Mouse (Mus musculus) heart, embryonic 12.5 days (tissue): ENCODE measurements around the gene Fhl3. TPM values are rescaled to one million over a fixed set of nuclear protein-coding genes. Genes with fewer than 3 reads are reported as not detected.

Experiments used
- ATAC-seq: fragments of 200-750 bp; cut with Nextera tagmentation; 2 replicates; pipeline ENCODE4 v1.8.0; 2017; ENCODE audit warnings: moderate TSS enrichment, moderate library complexity; ENCODE audit not compliant: insufficient number of reproducible peaks, low FRiP score
- H3K27ac ChIP-seq: fragments of 300-500 bp; sonication (generic); 2 replicates; pipeline ENCODE4 v1.5.1; 2016; ENCODE audit warnings: mild to moderate bottlenecking, moderate library complexity; ENCODE audit not compliant: poor library complexity, severe bottlenecking
- H3K27me3 ChIP-seq: fragments of 300-500 bp; sonication (generic); replicated peaks from 2 replicates; pipeline ENCODE4 v1.6.1; 2016; ENCODE audit warnings: mild to moderate bottlenecking, moderate library complexity
- H3K36me3 ChIP-seq: fragments of 300-500 bp; sonication (generic); 2 replicates; pipeline ENCODE4 v1.6.1; 2016; ENCODE audit warnings: mild to moderate bottlenecking, moderate library complexity
- H3K4me1 ChIP-seq: fragments of 300-500 bp; sonication (generic); replicated peaks from 2 replicates; pipeline ENCODE4 v1.6.1; 2016; ENCODE audit warnings: mild to moderate bottlenecking
- H3K4me2 ChIP-seq: fragments of 300-500 bp; sonication (generic); 2 replicates; pipeline ENCODE4 v1.6.1; 2016; ENCODE audit warnings: mild to moderate bottlenecking, moderate library complexity
- H3K4me3 ChIP-seq: fragments of 300-500 bp; sonication (generic); 2 replicates; pipeline ENCODE4 v1.5.1; 2016; ENCODE audit warnings: mild to moderate bottlenecking
- H3K9ac ChIP-seq: fragments of 300-500 bp; sonication (generic); 2 replicates; pipeline ENCODE4 v1.6.1; 2016; ENCODE audit warnings: mild to moderate bottlenecking, moderate library complexity
- H3K9me3 ChIP-seq: fragments of 300-500 bp; sonication (generic); replicated peaks from 2 replicates; pipeline ENCODE4 v1.6.1; 2016; ENCODE audit warnings: mild to moderate bottlenecking, moderate library complexity
- WGBS: fragments of 180-500 bp; shearing (Covaris S2); methylation state at CpG from one replicate; pipeline ENCODE4 v1.1.7; 2016; 5-methylcytosine and 5-hydroxymethylcytosine counted together
- microRNA counts: library from miRNA; unstranded; fragments of <30 nt; microRNA quantifications from one replicate; lab custom pipeline; 2017
- microRNA-seq: library from miRNA; unstranded; fragments of <30 nt; microRNA quantifications from one replicate; pipeline ENCODE4, GENCODE M21; 2017
- polyA plus RNA-seq: library from polyadenylated mRNA; unstranded; fragments of >200 nt; fragmentation: Nextera tagmentation; extraction: Ambion mirVana; gene quantifications from 2 replicates; pipeline ENCODE4 v1.2.1, GENCODE M21; 2016

Fhl3 gene
- polyA plus RNA-seq, 1 experiment from 2014 or later = 6.2 TPM

GRCm38 (mm10) chr4:124741376-124742343, 41.2 kb downstream of the Fhl3 start, which contains the start of gene Inpp5b:
Inpp5b (plus strand) TSS chr4:124741850.
- WGBS = 15% methylated on average over 25 of the region's 25 CpGs
- Histone ChIP-seq H3K4me3 (peak within 1 kb of the TSS; percentile 71), H3K9ac (peak within 1 kb of the TSS; percentile 76), H3K4me1 (peaks cover 11% of the 10 kb centered on the region; the same call in 1 of the 2 replicates), H3K9me3 (no peaks in the 10 kb centered on the region), H3K36me3 (0 out of 2 replicates have a peak, but pooled peaks cover 6% of the 10 kb centered on the region), H3K4me2 (peak within 1 kb of the TSS; percentile 82), H3K27ac (peak within 1 kb of the TSS; percentile 62), H3K27me3 (no peaks in the 10 kb centered on the region)
- ATAC-seq = peak; percentile 83

GRCm38 (mm10) chr4:124742839-124743238, 42.3 kb downstream of the Fhl3 start:
- no peak overlapping the region for H3K27ac ChIP-seq
- H3K4me1 ChIP-seq = peaks cover 11% of the 10 kb centered on the region; the same call in 1 of the 2 replicates
- H3K27me3 ChIP-seq = no peaks in the 10 kb centered on the region
- no peak for ATAC-seq
- 0 out of 2 replicates have a peak, but pooled peaks cover 6% of the 10 kb centered on the region for H3K36me3 ChIP-seq
- no peaks in the 10 kb centered on the region for H3K9me3 ChIP-seq
- no peak overlapping the region for H3K4me2 ChIP-seq
- WGBS = 73% methylated on average over 11 of the region's 11 CpGs
- H3K4me3 ChIP-seq = no peak overlapping the region
- H3K9ac ChIP-seq = no peak overlapping the region

GRCm38 (mm10) chr4:124746577-124746976, 46.1 kb downstream of the Fhl3 start:
- Histone ChIP-seq H3K4me1 (peaks cover 9% of the 10 kb centered on the region; the same call in 1 of the 2 replicates), H3K4me3 (no peak overlapping the region), H3K4me2 (no peak overlapping the region), H3K27ac (no peak overlapping the region), H3K27me3 (0 out of 2 replicates have a peak, but pooled peaks cover 3% of the 10 kb centered on the region), H3K9ac (no peak overlapping the region), H3K36me3 (0 out of 2 replicates have a peak, but pooled peaks cover 6% of the 10 kb centered on the region), H3K9me3 (no peaks in the 10 kb centered on the region)
- WGBS = 77% methylated on average over 7 of the region's 7 CpGs
- ATAC-seq = no peak

- Histone ChIP-seq H3K4me1 (peaks cover 14% of the 10 kb centered on the region), H3K9me3 (no peaks in the 10 kb centered on the region), H3K9ac (no peak overlapping the region), H3K4me2 (no peak overlapping the region), H3K27me3 (0 out of 2 replicates have a peak, but pooled peaks cover 3% of the 10 kb centered on the region), H3K27ac (no peak overlapping the region), H3K36me3 (0 out of 2 replicates have a peak, but pooled peaks cover 6% of the 10 kb centered on the region), H3K4me3 (no peak overlapping the region)
- 42% methylated on average over 4 of the region's 4 CpGs for WGBS
- ATAC-seq = no peak
Measured at GRCm38 (mm10) chr4:124747851-124748250, 47.4 kb downstream of the Fhl3 start.

GRCm38 (mm10) chr4:124751300-124752250, 51.1 kb downstream of the Fhl3 start:
- Histone ChIP-seq H3K4me1 (peaks cover 45% of the 10 kb centered on the region), H3K27me3 (0 out of 2 replicates have a peak, but pooled peaks cover 3% of the 10 kb centered on the region), H3K9ac (peak overlapping the region; percentile 87), H3K4me3 (peak overlapping the region; percentile 84), H3K4me2 (peak overlapping the region; percentile 98), H3K27ac (peak overlapping the region; percentile 9; the same call in 1 of the 2 replicates), H3K36me3 (no peaks in the 10 kb centered on the region), H3K9me3 (no peaks in the 10 kb centered on the region)
- peak; percentile 100 for ATAC-seq
- under 1% methylated on average over 73 of the region's 75 CpGs for WGBS

GRCm38 (mm10) chr4:124752281-124753199, 52.0 kb downstream of the Fhl3 start:
- H3K9me3 ChIP-seq = no peaks in the 10 kb centered on the region
- peak overlapping the region; percentile 84 for H3K4me3 ChIP-seq
- peak overlapping the region; percentile 98 for H3K4me2 ChIP-seq
- H3K4me1 ChIP-seq = peaks cover 45% of the 10 kb centered on the region
- ATAC-seq = no peak
- H3K36me3 ChIP-seq = no peaks in the 10 kb centered on the region
- H3K27me3 ChIP-seq = 0 out of 2 replicates have a peak, but pooled peaks cover 3% of the 10 kb centered on the region
- H3K9ac ChIP-seq = peak overlapping the region; percentile 87
- 8% methylated on average over 14 of the region's 15 CpGs for WGBS
- no peak overlapping the region for H3K27ac ChIP-seq

GRCm38 (mm10) chr4:124755526-124755925, 55.0 kb downstream of the Fhl3 start:
- H3K27ac ChIP-seq = peak overlapping the region; percentile 17; the same call in 1 of the 2 replicates
- no peak overlapping the region for H3K4me3 ChIP-seq
- no peak overlapping the region for H3K4me2 ChIP-seq
- no peak overlapping the region for H3K9ac ChIP-seq
- ATAC-seq = no peak
- no peaks in the 10 kb centered on the region for H3K9me3 ChIP-seq
- H3K27me3 ChIP-seq = no peaks in the 10 kb centered on the region
- WGBS = 66% methylated on average over 7 of the region's 7 CpGs
- H3K4me1 ChIP-seq = peaks cover 52% of the 10 kb centered on the region
- peaks cover 5% of the 10 kb centered on the region; the same call in 1 of the 2 replicates for H3K36me3 ChIP-seq

MicroRNA genes within 50 kb of the gene (microRNA counts, 519-probe panel; counts per million panel counts)
- microRNA mmu-miR-697 (lab: Ali Mortazavi, UCI) (not detected), microRNA mmu-miR-698 (lab: Ali Mortazavi, UCI) (not detected)

Small RNA genes lying within 50 kb of the gene (microRNA-seq; reads per million reads assigned to microRNA genes)
- gene Gm24721 (not detected), gene Mir697 (not detected), gene Mir698 (not detected)

Other genes with a start within 250 kb of the Fhl3 start
- not detected in 2 replicates for gene 3100002H09Rik, start 89.9 kb upstream of the Fhl3 start, polyA plus RNA-seq
- 0.23 and 0.36 TPM in 2 replicates for gene Pou3f1, start 43.9 kb upstream of the Fhl3 start, polyA plus RNA-seq
- gene Utp11, start 7.1 kb upstream of the Fhl3 start, polyA plus RNA-seq = 58.4 and 61.5 TPM in 2 replicates
- 100.0 and 100 TPM in 2 replicates for gene Sf3a3, start 14.1 kb downstream of the Fhl3 start, polyA plus RNA-seq
- 17.3 and 20.2 TPM in 2 replicates for gene Inpp5b, start 41.1 kb downstream of the Fhl3 start, polyA plus RNA-seq
- gene Mtf1, start 101.4 kb downstream of the Fhl3 start, polyA plus RNA-seq = 9.8 and 11.6 TPM in 2 replicates
- gene Yrdc, start 150.0 kb downstream of the Fhl3 start, polyA plus RNA-seq = 24.4 and 26.0 TPM in 2 replicates
- gene 1110065P20Rik, start 150.5 kb downstream of the Fhl3 start, polyA plus RNA-seq = 51.6 and 54.2 TPM in 2 replicates
- 0.06 and 0.14 TPM in 2 replicates for gene Maneal, start 161.5 kb downstream of the Fhl3 start, polyA plus RNA-seq
- not detected in 2 replicates for gene Epha10, start 180.2 kb downstream of the Fhl3 start, polyA plus RNA-seq
- 9.9 and 10.4 TPM in 2 replicates for gene 9930104L06Rik, start 236.3 kb downstream of the Fhl3 start, polyA plus RNA-seq
- gene Cdca8, start 238.6 kb downstream of the Fhl3 start, polyA plus RNA-seq = 134 and 138 TPM in 2 replicates